Mouse (Mus musculus) brain, embryonic 14.5 days (tissue): ENCODE results near the gene Elmo1.

Experiments used
- CTCF ChIP-seq: fragments of 200-500 bp; IDR thresholded peaks from 2 replicates; pipeline ENCODE4 v1.5.1; 2012; ENCODE audit warnings: inconsistent platforms, mild to moderate bottlenecking, moderate library complexity, borderline replicate concordance; ENCODE audit not compliant: insufficient read depth, insufficient read length; ENCODE audit errors: extremely low read depth
- POLR2A ChIP-seq: fragments of 200-500 bp; IDR thresholded peaks from 2 replicates; pipeline ENCODE4 v1.6.1; 2012; ENCODE audit warnings: mild to moderate bottlenecking, inconsistent platforms, borderline replicate concordance; ENCODE audit not compliant: poor library complexity, insufficient read depth, insufficient read length, severe bottlenecking; ENCODE audit errors: extremely low read depth

DNA sequence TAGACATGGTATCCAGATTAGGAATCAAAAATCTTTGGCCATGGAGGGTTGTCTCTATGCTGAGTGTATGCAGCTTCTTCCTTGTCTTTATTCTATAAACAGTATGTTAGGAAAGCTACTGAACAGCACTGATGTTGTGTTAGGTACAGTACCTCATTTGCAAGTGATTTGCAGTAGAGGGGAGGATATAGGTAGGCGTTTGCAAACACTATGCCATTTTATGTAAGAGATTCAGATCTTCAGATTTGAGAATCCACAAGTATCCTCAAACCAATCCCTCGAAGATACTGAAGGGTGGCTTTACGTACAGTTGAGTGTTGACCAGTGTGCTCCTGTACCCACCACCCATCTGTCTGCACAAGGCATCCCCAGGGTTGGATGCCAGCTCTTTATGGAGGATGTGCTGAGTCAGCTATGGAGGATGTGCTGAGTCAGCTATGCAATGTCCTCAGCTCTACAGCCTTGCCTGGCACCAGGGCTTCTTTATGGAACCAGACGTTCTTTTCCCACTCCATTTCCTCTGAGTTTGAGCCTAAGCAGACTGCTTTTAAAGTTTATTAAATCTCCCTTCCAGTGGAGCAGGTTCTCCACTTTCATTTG, 465.6 kb downstream of the Elmo1 start:
- TF ChIP-seq POLR2A (no peak), CTCF (no peak)
